Mouse (Mus musculus) cerebellum, adult 11 months (tissue): ENCODE measurements around the gene Fbxl20.

Experiments
- DNase-seq: peaks from one replicate; pipeline ENCODE4 v3.0.0; 2022

Gene Fbxl20

DNA sequence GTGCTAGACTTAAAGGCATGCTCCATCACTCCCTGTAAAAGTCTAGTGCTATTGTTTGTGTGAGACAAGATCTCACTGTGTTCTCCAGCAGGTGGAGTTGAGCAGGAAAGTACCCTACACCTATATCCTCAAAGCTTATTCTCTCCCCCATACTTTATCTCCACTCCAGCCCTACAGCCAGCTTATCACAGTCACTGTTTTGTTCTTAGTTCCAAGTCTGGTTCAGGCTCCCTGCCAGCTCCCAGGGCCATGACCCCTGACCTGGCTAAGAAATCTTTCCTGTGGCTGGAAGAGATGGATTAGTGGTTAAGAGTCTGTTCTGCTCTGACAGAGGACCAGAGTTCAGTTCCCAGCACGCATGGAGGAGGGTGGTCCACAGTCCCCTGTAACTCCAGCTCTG is 103.7 kb downstream of the Fbxl20 start:
- DNase-seq = no peak

DNA sequence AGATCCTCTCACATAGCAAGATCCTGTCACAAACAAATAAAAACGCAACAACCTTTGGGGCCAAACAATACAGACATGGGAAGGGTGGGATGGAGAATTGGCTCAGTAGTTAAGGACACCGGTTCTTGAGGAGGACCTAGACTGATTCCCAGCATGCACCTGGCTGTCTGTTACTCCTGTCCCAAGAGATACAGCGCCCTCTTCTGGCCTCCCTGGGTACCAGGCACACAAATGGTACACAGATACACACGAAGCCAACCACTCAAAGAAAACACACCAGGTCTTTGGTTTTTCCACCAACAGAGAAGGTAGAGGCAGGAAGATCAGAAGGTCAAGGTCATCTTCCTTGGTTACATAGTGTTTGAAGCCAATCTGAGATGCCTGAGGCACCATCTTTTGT is 104.6 kb downstream of the Fbxl20 start:
- no peak for DNase-seq

- DNase-seq = no peak
These were observed 106.1 kb downstream of the Fbxl20 start for GRCm38 (mm10) chr11:98044074-98044473.

- DNase-seq = no peak
These were observed 107.5 kb downstream of the Fbxl20 start for GRCm38 (mm10) chr11:98042741-98043140.

DNA sequence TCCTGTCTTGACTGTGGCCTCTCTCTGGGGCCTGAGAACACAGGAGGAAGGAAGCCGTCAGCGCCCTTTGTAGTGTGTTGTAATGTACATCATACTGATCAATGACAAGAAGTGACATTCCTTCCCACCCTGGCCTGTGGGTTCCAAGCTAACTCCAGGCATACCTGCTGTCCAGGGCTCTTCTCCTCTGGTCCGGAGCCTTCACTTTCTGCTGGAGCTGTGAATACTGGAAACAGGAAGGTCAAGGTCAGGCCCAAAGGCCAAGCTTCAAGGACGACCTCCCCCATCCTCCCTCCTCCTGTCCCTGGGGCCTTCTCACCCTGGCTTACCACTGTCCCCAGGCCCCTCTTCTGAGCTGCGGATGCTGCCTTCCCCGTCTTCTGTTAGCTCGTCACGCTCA is 109.2 kb downstream of the Fbxl20 start:
- DNase-seq = no peak

DNA sequence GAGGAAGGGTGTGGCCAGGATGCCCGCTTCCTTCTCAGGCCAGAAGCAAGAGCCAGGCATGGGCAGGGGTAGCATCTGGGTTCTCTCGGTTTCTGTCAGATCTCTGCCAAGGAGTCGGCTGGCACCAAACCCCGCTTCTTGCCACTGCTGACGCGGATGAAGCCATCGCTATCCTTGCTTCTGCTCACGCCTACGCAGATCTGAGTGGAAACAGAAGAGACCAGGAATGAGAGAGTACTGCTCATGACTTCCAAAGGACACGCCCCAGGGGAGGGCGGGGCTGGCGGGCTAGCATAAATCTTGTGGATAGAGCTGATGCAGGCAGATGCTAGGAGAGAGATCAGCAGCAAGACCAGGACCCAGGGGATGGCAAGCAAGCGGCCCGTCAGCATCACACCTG is 112.3 kb downstream of the Fbxl20 start:
- DNase-seq = no peak

- DNase-seq = peak; percentile 68
These were observed 114.2 kb downstream of the Fbxl20 start for GRCm38 (mm10) chr11:98035977-98036377.

DNA sequence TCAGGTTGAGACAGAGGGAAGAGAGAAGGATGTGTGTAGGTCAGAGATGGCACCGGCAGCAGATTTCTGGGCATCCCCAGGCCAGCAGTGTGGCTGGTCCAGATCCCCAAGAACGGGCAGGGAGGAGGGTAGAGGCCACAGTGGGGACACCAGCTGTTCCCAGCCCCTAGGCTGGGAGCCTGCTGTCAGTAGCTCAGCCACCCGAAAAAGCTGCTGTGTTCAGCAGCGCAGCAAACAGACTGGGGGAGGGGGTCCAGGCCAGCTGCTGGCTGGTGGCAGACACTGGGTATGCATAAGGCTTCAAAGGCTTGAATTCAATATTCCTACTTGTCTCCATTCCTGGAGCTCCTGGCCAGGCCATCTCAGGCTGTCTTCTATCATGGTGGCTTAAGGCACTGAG is 115.4 kb downstream of the Fbxl20 start:
- no peak for DNase-seq

- no peak for DNase-seq
These were observed 116.1 kb downstream of the Fbxl20 start for GRCm38 (mm10) chr11:98034061-98034460.
